Mouse (Mus musculus): Measurements from ENCODE around the gene Tmem251. TPM values are rescaled to one million over a fixed set of nuclear protein-coding genes. Genes with fewer than 3 reads are reported as not detected.

The Tmem251 gene
- polyA plus RNA-seq, 2 experiments, result 3.4 to 11.2 TPM

GRCm38 (mm10) chr12:102722966-102723365 lies 20.6 kb upstream of the Tmem251 start:
- Histone ChIP-seq H3K27ac (replicated peaks; ENCODE audit: low read depth, low read length) (no peak overlapping the region), H3K9me3 (ENCODE audit: control insufficient read depth, low read length) (no peaks in the 10 kb centered on the region), H3K27me3 (ENCODE audit: control insufficient read depth, insufficient read depth, low read length) (no peaks in the 10 kb centered on the region), H3K4me2 (replicated peaks; ENCODE audit: low read depth, low read length, severe bottlenecking) (no peak overlapping the region), H3K4me3 (replicated peaks; ENCODE audit: low read length) (no peak overlapping the region), H3K4me1 (ENCODE audit: control insufficient read depth, insufficient read depth, low read length) (0 out of 2 replicates have a peak, but pooled peaks cover 5% of the 10 kb centered on the region), H3K36me3 (ENCODE audit: control insufficient read depth, insufficient read depth, low read length) (no peaks in the 10 kb centered on the region), H3K9ac (ENCODE audit: low read depth, low read length, severe bottlenecking) (no peak overlapping the region)
- WGBS, result 82% methylated on average over 8 of the region's 8 CpGs
- no peak for DNase-seq (ENCODE audit: low spot score)
- no peak for TF ChIP-seq POLR2A (IDR thresholded peaks at IDR 0.05; ENCODE audit: borderline replicate concordance, extremely low read depth, insufficient read depth, insufficient read length)
- no peak for ATAC-seq (ENCODE audit: low FRiP score, low read depth)

GRCm38 (mm10) chr12:102723861-102724260 lies 19.7 kb upstream of the Tmem251 start:
- Histone ChIP-seq H3K9ac (ENCODE audit: low read depth, low read length, severe bottlenecking) (no peak overlapping the region), H3K27me3 (ENCODE audit: control insufficient read depth, insufficient read depth, low read length) (no peaks in the 10 kb centered on the region), H3K27ac (replicated peaks; ENCODE audit: low read depth, low read length) (no peak overlapping the region), H3K36me3 (ENCODE audit: control insufficient read depth, insufficient read depth, low read length) (no peaks in the 10 kb centered on the region), H3K9me3 (ENCODE audit: control insufficient read depth, low read length) (no peaks in the 10 kb centered on the region), H3K4me3 (replicated peaks; ENCODE audit: low read length) (no peak overlapping the region), H3K4me2 (replicated peaks; ENCODE audit: low read depth, low read length, severe bottlenecking) (no peak overlapping the region), H3K4me1 (ENCODE audit: control insufficient read depth, insufficient read depth, low read length) (0 out of 2 replicates have a peak, but pooled peaks cover 5% of the 10 kb centered on the region)
- 50% methylated on average over 6 of the region's 6 CpGs for WGBS
- DNase-seq (ENCODE audit: low spot score) (no peak), ATAC-seq (ENCODE audit: low FRiP score, low read depth) (no peak)
- TF ChIP-seq POLR2A (IDR thresholded peaks at IDR 0.05; ENCODE audit: borderline replicate concordance, extremely low read depth, insufficient read depth, insufficient read length), result no peak

GRCm38 (mm10) chr12:102725146-102725545 lies 18.4 kb upstream of the Tmem251 start:
- Histone ChIP-seq H3K27me3 (ENCODE audit: control insufficient read depth, insufficient read depth, low read length) (no peaks in the 10 kb centered on the region), H3K27ac (replicated peaks; ENCODE audit: low read depth, low read length) (no peak overlapping the region), H3K9me3 (ENCODE audit: control insufficient read depth, low read length) (no peaks in the 10 kb centered on the region), H3K4me2 (replicated peaks; ENCODE audit: low read depth, low read length, severe bottlenecking) (no peak overlapping the region), H3K36me3 (ENCODE audit: control insufficient read depth, insufficient read depth, low read length) (no peaks in the 10 kb centered on the region), H3K4me1 (ENCODE audit: control insufficient read depth, insufficient read depth, low read length) (peaks cover 6% of the 10 kb centered on the region; the same call in 1 of the 2 replicates), H3K9ac (ENCODE audit: low read depth, low read length, severe bottlenecking) (no peak overlapping the region), H3K4me3 (replicated peaks; ENCODE audit: low read length) (no peak overlapping the region)
- WGBS, result 90% methylated on average over 6 of the region's 6 CpGs
- no peak for DNase-seq (ENCODE audit: low spot score)
- no peak for TF ChIP-seq POLR2A (IDR thresholded peaks at IDR 0.05; ENCODE audit: borderline replicate concordance, extremely low read depth, insufficient read depth, insufficient read length)
- ATAC-seq (ENCODE audit: low FRiP score, low read depth), result no peak

- Histone ChIP-seq H3K27me3 (ENCODE audit: control insufficient read depth, insufficient read depth, low read length) (no peaks in the 10 kb centered on the region), H3K9ac (ENCODE audit: low read depth, low read length, severe bottlenecking) (no peak overlapping the region), H3K27ac (replicated peaks; ENCODE audit: low read depth, low read length) (no peak overlapping the region), H3K36me3 (ENCODE audit: control insufficient read depth, insufficient read depth, low read length) (no peaks in the 10 kb centered on the region), H3K4me1 (ENCODE audit: control insufficient read depth, insufficient read depth, low read length) (peaks cover 10% of the 10 kb centered on the region), H3K4me2 (replicated peaks; ENCODE audit: low read depth, low read length, severe bottlenecking) (no peak overlapping the region), H3K4me3 (replicated peaks; ENCODE audit: low read length) (no peak overlapping the region), H3K9me3 (ENCODE audit: control insufficient read depth, low read length) (no peaks in the 10 kb centered on the region)
- ATAC-seq (ENCODE audit: low FRiP score, low read depth) (no peak), DNase-seq (ENCODE audit: low spot score) (no peak)
- no peak for TF ChIP-seq POLR2A (IDR thresholded peaks at IDR 0.05; ENCODE audit: borderline replicate concordance, extremely low read depth, insufficient read depth, insufficient read length)
- WGBS, result 66% methylated on average over 7 of the region's 7 CpGs
Observed at GRCm38 (mm10) chr12:102725761-102726175, 17.8 kb upstream of the Tmem251 start.

- Histone ChIP-seq H3K4me3 (replicated peaks; ENCODE audit: low read length) (peak overlapping the region; percentile 21), H3K9me3 (ENCODE audit: control insufficient read depth, low read length) (no peaks in the 10 kb centered on the region), H3K4me1 (ENCODE audit: control insufficient read depth, insufficient read depth, low read length) (peaks cover 16% of the 10 kb centered on the region), H3K36me3 (ENCODE audit: control insufficient read depth, insufficient read depth, low read length) (no peaks in the 10 kb centered on the region), H3K27ac (replicated peaks; ENCODE audit: low read depth, low read length) (peak overlapping the region; percentile 86), H3K4me2 (replicated peaks; ENCODE audit: low read depth, low read length, severe bottlenecking) (peak overlapping the region; percentile 51), H3K27me3 (ENCODE audit: control insufficient read depth, insufficient read depth, low read length) (no peaks in the 10 kb centered on the region), H3K9ac (ENCODE audit: low read depth, low read length, severe bottlenecking) (0 out of 2 replicates have a peak overlapping the region, but pooled peaks have one; percentile 4)
- DNase-seq (ENCODE audit: low spot score) (peak; percentile 94), ATAC-seq (ENCODE audit: low FRiP score, low read depth) (peak; percentile 98)
- TF ChIP-seq POLR2A (IDR thresholded peaks at IDR 0.05; ENCODE audit: borderline replicate concordance, extremely low read depth, insufficient read depth, insufficient read length), result 0 out of 2 replicates have a peak, but pooled peaks have one; percentile 13
- 31% methylated on average over 26 of the region's 26 CpGs for WGBS
Observed at GRCm38 (mm10) chr12:102729855-102730797, 13.4 kb upstream of the Tmem251 start.
